Mouse (Mus musculus): ENCODE results near the gene Obscn. TPM values are rescaled to one million over a fixed set of nuclear protein-coding genes. Genes with fewer than 3 reads are reported as not detected.

Obscn gene
- total and polyA plus RNA-seq, 3 experiments = 0.08 to 0.54 TPM; not detected in 1

GRCm38 (mm10) chr11:58995807-58996370 lies 140.3 kb downstream of the Obscn start:
- TF ChIP-seq GATA1 (IDR thresholded peaks at IDR 0.05; ENCODE audit: low read depth, low read length) (no peak), E2F4 (IDR thresholded peaks at IDR 0.05; ENCODE audit: borderline replicate concordance, low read depth, low read length) (no peak), CHD1 (IDR thresholded peaks at IDR 0.05; ENCODE audit: low read depth, low read length) (no peak), MYC (IDR thresholded peaks at IDR 0.05; ENCODE audit: low read depth, low read length) (no peak), RAD21 (IDR thresholded peaks at IDR 0.05; ENCODE audit: low read depth, low read length) (no peak), TAL1 (IDR thresholded peaks at IDR 0.05; ENCODE audit: low read length) (no peak), RCOR1 (IDR thresholded peaks at IDR 0.05; ENCODE audit: low read depth, low read length) (no peak), ZC3H11A (IDR thresholded peaks at IDR 0.05; ENCODE audit: low read depth, low read length) (no peak), ZKSCAN1 (IDR thresholded peaks at IDR 0.05; ENCODE audit: low read depth, low read length) (no peak), ZNF384 (IDR thresholded peaks at IDR 0.05; ENCODE audit: low read depth, low read length) (no peak), SIN3A (IDR thresholded peaks at IDR 0.05; ENCODE audit: low read length) (no peak)
- Histone ChIP-seq H3K36me3 (ENCODE audit: control insufficient read depth in 1 of 2, insufficient read depth in 2 of 2, low read length in 2 of 2) (peaks cover 0 to 6% of the 10 kb centered on the region in 2 experiments; a peak in 2 of 4 replicates), H3K4me1 (ENCODE audit: control insufficient read depth in 1 of 2, insufficient read depth in 2 of 2, low read length in 2 of 2) (peaks cover 0 to 11% of the 10 kb centered on the region in 2 experiments; a peak in 2 of 4 replicates), H3K27ac (ENCODE audit: control insufficient read depth, low read depth, low read length) (no peak overlapping the region), H3K27me3 (ENCODE audit: control insufficient read depth in 1 of 2, insufficient read depth in 2 of 2, low read length in 2 of 2) (no peaks in the 10 kb centered on the region), H3K79me2 (ENCODE audit: control insufficient read depth, insufficient read depth, low read length, poor library complexity) (no peaks in the 10 kb centered on the region), H3K9ac (ENCODE audit: control insufficient read depth, low read depth, low read length, poor library complexity, severe bottlenecking) (no peak overlapping the region), H3K4me3 (ENCODE audit: control insufficient read depth in 1 of 2, insufficient read depth in 1 of 2, low read depth in 2 of 2, low read length in 2 of 2) (no peak overlapping the region), H3K9me3 (replicated peaks; ENCODE audit: insufficient read depth, low read length) (no peaks in the 10 kb centered on the region)
- DNase-seq (ENCODE audit: low read depth, low spot score) = no peak

- H3K27me3 ChIP-seq (ENCODE audit: control insufficient read depth in 1 of 2, insufficient read depth in 2 of 2, low read length in 2 of 2) = no peaks in the 10 kb centered on the region
- no peaks in the 10 kb centered on the region for H3K9me3 ChIP-seq (replicated peaks; ENCODE audit: insufficient read depth, low read length)
- H3K79me2 ChIP-seq (ENCODE audit: control insufficient read depth, insufficient read depth, low read length, poor library complexity) = no peaks in the 10 kb centered on the region
- no peak for TF ChIP-seq NRF1 (IDR thresholded peaks at IDR 0.05; ENCODE audit: insufficient read depth, low read depth, low read length, poor library complexity, severe bottlenecking)
- no peak for TF ChIP-seq BHLHE40 (IDR thresholded peaks at IDR 0.05; ENCODE audit: borderline replicate concordance, low read depth, low read length)
- no peak for TF ChIP-seq GATA1 (IDR thresholded peaks at IDR 0.05; ENCODE audit: low read depth, low read length)
- no peak for TF ChIP-seq TAL1 (IDR thresholded peaks at IDR 0.05; ENCODE audit: low read length)
- no peak for TF ChIP-seq SMC3 (IDR thresholded peaks at IDR 0.05; ENCODE audit: low read depth, low read length)
- TF ChIP-seq POLR2AphosphoS2 (IDR thresholded peaks at IDR 0.05; ENCODE audit: low read length) = no peak
- TF ChIP-seq NELFE (IDR thresholded peaks at IDR 0.05; ENCODE audit: low read depth, low read length) = no peak
- TF ChIP-seq MYC (IDR thresholded peaks at IDR 0.05; ENCODE audit: low read depth, low read length) = no peak
- TF ChIP-seq USF2 (IDR thresholded peaks at IDR 0.05; ENCODE audit: borderline replicate concordance in 1 of 2, insufficient read depth in 1 of 2, low read depth in 1 of 2, low read length in 2 of 2) = no peak
- no peak for TF ChIP-seq ZC3H11A (IDR thresholded peaks at IDR 0.05; ENCODE audit: low read depth, low read length)
- TF ChIP-seq CHD1 (IDR thresholded peaks at IDR 0.05; ENCODE audit: low read depth, low read length) = no peak
- TF ChIP-seq MXI1 (IDR thresholded peaks at IDR 0.05; ENCODE audit: low read depth, low read length) = no peak
- no peak for TF ChIP-seq ETS1 (IDR thresholded peaks at IDR 0.05; ENCODE audit: low read depth, low read length)
- no peak for TF ChIP-seq ZKSCAN1 (IDR thresholded peaks at IDR 0.05; ENCODE audit: low read depth, low read length)
- no peak for TF ChIP-seq KAT2A (conservative IDR thresholded peaks at IDR 0.05; ENCODE audit: low read depth, low read length)
- TF ChIP-seq CHD2 (IDR thresholded peaks at IDR 0.05; ENCODE audit: low read length) = no peak
- TF ChIP-seq ZMIZ1 (IDR thresholded peaks at IDR 0.05; ENCODE audit: low read depth, low read length) = no peak
- no peak overlapping the region for H3K4me3 ChIP-seq (ENCODE audit: control insufficient read depth in 1 of 2, insufficient read depth in 1 of 2, low read depth in 2 of 2, low read length in 2 of 2)
- H3K27ac ChIP-seq (ENCODE audit: control insufficient read depth, low read depth, low read length) = no peak overlapping the region
- H3K9ac ChIP-seq (ENCODE audit: control insufficient read depth, low read depth, low read length, poor library complexity, severe bottlenecking) = no peak overlapping the region
- H3K4me1 ChIP-seq (ENCODE audit: control insufficient read depth in 1 of 2, insufficient read depth in 2 of 2, low read length in 2 of 2) = peaks cover 0 to 15% of the 10 kb centered on the region in 2 experiments; a peak in 2 of 4 replicates
- H3K36me3 ChIP-seq (ENCODE audit: control insufficient read depth in 1 of 2, insufficient read depth in 2 of 2, low read length in 2 of 2) = peaks cover 0 to 6% of the 10 kb centered on the region in 2 experiments; a peak in 2 of 4 replicates
- DNase-seq (ENCODE audit: low read depth, low spot score) = no peak
Observed at GRCm38 (mm10) chr11:58995061-58995806, 141.0 kb downstream of the Obscn start.

Measured in MEL (cell line).